Mouse (Mus musculus) embryonic facial prominence, embryonic 14.5 days (tissue): ENCODE results near the gene Arhgap22. TPM values are rescaled to one million over a fixed set of nuclear protein-coding genes. Genes with fewer than 3 reads are reported as not detected.
A peak's percentile ranks its signal among the peaks of the same experiment; 100 is the strongest.

ENCODE experiments used
- ATAC-seq: fragments of 200-750 bp; cut with Nextera tagmentation; 2 replicates; pipeline ENCODE4 v1.8.0; 2017; ENCODE audit warnings: low read depth, moderate number of reproducible peaks, moderate TSS enrichment
- DNase-seq: peaks from one replicate; pipeline ENCODE4 v3.0.0-alpha.2; 2015; ENCODE audit warnings: low spot score
- H3K27ac ChIP-seq: fragments of 300-500 bp; sonication (generic); replicated peaks from 2 replicates; pipeline ENCODE4 v1.5.1; 2014; ENCODE audit warnings: low read depth, mild to moderate bottlenecking, low read length, moderate library complexity
- H3K27me3 ChIP-seq: fragments of 300-500 bp; sonication (generic); replicated peaks from 2 replicates; pipeline ENCODE4 v1.6.1; 2014; ENCODE audit warnings: low read length; ENCODE audit not compliant: control insufficient read depth, insufficient read depth
- H3K36me3 ChIP-seq: fragments of 300-500 bp; sonication (generic); 2 replicates; pipeline ENCODE4 v1.6.1; 2014; ENCODE audit warnings: low read length, mixed read lengths; ENCODE audit not compliant: control insufficient read depth, insufficient read depth
- H3K4me1 ChIP-seq: fragments of 300-500 bp; sonication (generic); 2 replicates; pipeline ENCODE4 v1.6.1; 2014; ENCODE audit warnings: antibody characterized with exemption, low read length; ENCODE audit not compliant: control insufficient read depth, insufficient read depth
- H3K4me2 ChIP-seq: fragments of 300-500 bp; sonication (generic); 2 replicates; pipeline ENCODE4 v1.6.1; 2014; ENCODE audit warnings: low read depth, mild to moderate bottlenecking, low read length, moderate library complexity, mixed read lengths
- H3K4me3 ChIP-seq: fragments of 300-500 bp; sonication (generic); 2 replicates; pipeline ENCODE4 v1.5.1; 2014; ENCODE audit warnings: low read depth, mild to moderate bottlenecking, low read length
- H3K9ac ChIP-seq: fragments of 300-500 bp; sonication (generic); 2 replicates; pipeline ENCODE4 v1.6.1; 2014; ENCODE audit warnings: low read depth, mild to moderate bottlenecking, low read length, moderate library complexity, mixed read lengths
- H3K9me3 ChIP-seq: fragments of 300-500 bp; sonication (generic); 2 replicates; pipeline ENCODE4 v1.6.1; 2016; ENCODE audit warnings: low read length; ENCODE audit not compliant: control insufficient read depth
- WGBS: fragments of 180-500 bp; shearing (Covaris S2); extraction: QIAGEN DNeasy Blood & Tissue Kit; methylation state at CpG from one replicate; pipeline ENCODE4 v1.1.7; 2014; 5-methylcytosine and 5-hydroxymethylcytosine counted together
- polyA plus RNA-seq: library from polyadenylated mRNA; unstranded; fragments of >200 nt; fragmentation: Nextera tagmentation; extraction: Ambion mirVana; gene quantifications from 2 replicates; pipeline ENCODE4 v1.2.1, GENCODE M21; 2014

Gene Arhgap22
- polyA plus RNA-seq, 1 experiment from 2014 or later = 2.9 TPM

- Histone ChIP-seq H3K27me3 (no peaks in the 10 kb centered on the region), H3K9me3 (no peaks in the 10 kb centered on the region), H3K36me3 (no peaks in the 10 kb centered on the region), H3K27ac (no peak overlapping the region), H3K9ac (no peak overlapping the region), H3K4me3 (no peak overlapping the region), H3K4me1 (no peaks in the 10 kb centered on the region), H3K4me2 (no peak overlapping the region)
- DNase-seq (no peak), ATAC-seq (no peak)
- 61% methylated on average over 12 of the region's 12 CpGs for WGBS
Observed at GRCm38 (mm10) chr14:33305645-33306281, 91.9 kb downstream of the Arhgap22 start.

- no peaks in the 10 kb centered on the region; the same call in 1 of the 2 replicates for H3K27me3 ChIP-seq
- no peaks in the 10 kb centered on the region for H3K36me3 ChIP-seq
- no peak overlapping the region for H3K9ac ChIP-seq
- H3K9me3 ChIP-seq = no peaks in the 10 kb centered on the region
- WGBS = 41% methylated on average over 4 of the region's 4 CpGs
- H3K27ac ChIP-seq = no peak overlapping the region
- DNase-seq (no peak), ATAC-seq (no peak)
- no peaks in the 10 kb centered on the region for H3K4me1 ChIP-seq
- no peak overlapping the region for H3K4me3 ChIP-seq
- H3K4me2 ChIP-seq = no peak overlapping the region
Observed at GRCm38 (mm10) chr14:33310719-33311118, 96.9 kb downstream of the Arhgap22 start.

GRCm38 (mm10) chr14:33312309-33312708, 98.5 kb downstream of the Arhgap22 start:
- no peaks in the 10 kb centered on the region for H3K4me1 ChIP-seq
- no peak overlapping the region for H3K4me2 ChIP-seq
- no peak overlapping the region for H3K4me3 ChIP-seq
- no peaks in the 10 kb centered on the region for H3K36me3 ChIP-seq
- no peak overlapping the region for H3K27ac ChIP-seq
- DNase-seq (no peak), ATAC-seq (no peak)
- H3K9me3 ChIP-seq = no peaks in the 10 kb centered on the region
- no peak overlapping the region for H3K9ac ChIP-seq
- 44% methylated on average over 4 of the region's 4 CpGs for WGBS
- H3K27me3 ChIP-seq = peaks cover 7% of the 10 kb centered on the region; the same call in 1 of the 2 replicates

GRCm38 (mm10) chr14:33313624-33314023, 99.8 kb downstream of the Arhgap22 start:
- H3K9me3 ChIP-seq = no peaks in the 10 kb centered on the region
- peak; percentile 73 for ATAC-seq
- H3K36me3 ChIP-seq = no peaks in the 10 kb centered on the region
- peaks cover 7% of the 10 kb centered on the region; the same call in 1 of the 2 replicates for H3K4me1 ChIP-seq
- no peak overlapping the region for H3K4me2 ChIP-seq
- no peak overlapping the region for H3K9ac ChIP-seq
- WGBS = 7% methylated on average over 4 of the region's 4 CpGs
- H3K4me3 ChIP-seq = no peak overlapping the region
- peaks cover 17% of the 10 kb centered on the region; the same call in 1 of the 2 replicates for H3K27me3 ChIP-seq
- DNase-seq = peak; percentile 71
- H3K27ac ChIP-seq = no peak overlapping the region

- Histone ChIP-seq H3K4me2 (no peak overlapping the region), H3K4me1 (peaks cover 7% of the 10 kb centered on the region; the same call in 1 of the 2 replicates), H3K36me3 (no peaks in the 10 kb centered on the region), H3K9ac (no peak overlapping the region), H3K27ac (no peak overlapping the region), H3K4me3 (no peak overlapping the region), H3K9me3 (no peaks in the 10 kb centered on the region), H3K27me3 (peaks cover 20% of the 10 kb centered on the region; the same call in 1 of the 2 replicates)
- no peak for ATAC-seq
- 39% methylated on average over 7 of the region's 7 CpGs for WGBS
- no peak for DNase-seq
Observed at GRCm38 (mm10) chr14:33314160-33314559, 100.3 kb downstream of the Arhgap22 start.

GRCm38 (mm10) chr14:33315111-33315510, 101.3 kb downstream of the Arhgap22 start:
- no peak for ATAC-seq
- no peaks in the 10 kb centered on the region for H3K36me3 ChIP-seq
- 57% methylated on average over 5 of the region's 5 CpGs for WGBS

GRCm38 (mm10) chr14:33315771-33316170, 101.9 kb downstream of the Arhgap22 start:
- no peak for DNase-seq
- 56% methylated on average over 4 of the region's 4 CpGs for WGBS
- Histone ChIP-seq H3K4me2 (no peak overlapping the region), H3K4me1 (peaks cover 9% of the 10 kb centered on the region; the same call in 1 of the 2 replicates), H3K4me3 (no peak overlapping the region), H3K36me3 (no peaks in the 10 kb centered on the region), H3K27me3 (peaks cover 20% of the 10 kb centered on the region; the same call in 1 of the 2 replicates), H3K27ac (no peak overlapping the region), H3K9ac (no peak overlapping the region), H3K9me3 (no peaks in the 10 kb centered on the region)
- no peak for ATAC-seq

More at GRCm38 (mm10) chr14:33315111-33315510, 101.3 kb downstream of the Arhgap22 start:
- H3K9ac ChIP-seq = no peak overlapping the region
- DNase-seq = no peak
- H3K4me1 ChIP-seq = peaks cover 7% of the 10 kb centered on the region; the same call in 1 of the 2 replicates
- no peak overlapping the region for H3K4me2 ChIP-seq
- H3K27me3 ChIP-seq = peaks cover 20% of the 10 kb centered on the region; the same call in 1 of the 2 replicates
- H3K9me3 ChIP-seq = no peaks in the 10 kb centered on the region
- no peak overlapping the region for H3K4me3 ChIP-seq
- H3K27ac ChIP-seq = no peak overlapping the region

- no peak overlapping the region for H3K4me3 ChIP-seq
- H3K27me3 ChIP-seq = peaks cover 24% of the 10 kb centered on the region; the same call in 1 of the 2 replicates
- peak; percentile 73 for DNase-seq
- no peak overlapping the region for H3K4me2 ChIP-seq
- no peak overlapping the region for H3K9ac ChIP-seq
- no peaks in the 10 kb centered on the region for H3K9me3 ChIP-seq
- no peaks in the 10 kb centered on the region for H3K36me3 ChIP-seq
- 36% methylated on average over 6 of the region's 6 CpGs for WGBS
- H3K4me1 ChIP-seq = peaks cover 15% of the 10 kb centered on the region
- H3K27ac ChIP-seq = peak overlapping the region; percentile 28; the same call in 1 of the 2 replicates
- ATAC-seq = no peak
Observed at GRCm38 (mm10) chr14:33317946-33318345, 104.1 kb downstream of the Arhgap22 start.
